Mouse (Mus musculus): ENCODE data around the gene Nfx1. TPM values are rescaled to one million over a fixed set of nuclear protein-coding genes. Genes with fewer than 3 reads are reported as not detected.

Gene Nfx1
- polyA plus RNA-seq, 1 experiment from 2014 or later, result 27.9 TPM

- H3K4me2 ChIP-seq (replicated peaks; ENCODE audit: low read depth), result no peak overlapping the region; the same call in 1 of the 2 replicates
- H3K9me3 ChIP-seq (ENCODE audit: control insufficient read depth, low read length), result no peaks in the 10 kb centered on the region
- WGBS, result 30% methylated on average over 16 of the region's 16 CpGs
- DNase-seq (ENCODE audit: low spot score), result peak; percentile 87
- no peak overlapping the region for H3K9ac ChIP-seq (ENCODE audit: low read length)
- no peaks in the 10 kb centered on the region for H3K27me3 ChIP-seq (ENCODE audit: control insufficient read depth, insufficient read depth, low read length)
- no peaks in the 10 kb centered on the region for H3K36me3 ChIP-seq (ENCODE audit: control insufficient read depth, insufficient read depth, low read length)
- no peak overlapping the region for H3K4me3 ChIP-seq (ENCODE audit: low read depth, low read length)
- ATAC-seq (ENCODE audit: low FRiP score, low TSS enrichment), result peak; percentile 53; the same call in 1 of the 2 replicates
- TF ChIP-seq CTCF (IDR thresholded peaks at IDR 0.05; ENCODE audit: low read depth) (peak; percentile 92), EP300 (optimal IDR thresholded peaks at IDR 0.05) (no peak)
- H3K27ac ChIP-seq (replicated peaks), result 0 out of 2 replicates have a peak overlapping the region, but pooled peaks have one; percentile 40
- peaks cover 3% of the 10 kb centered on the region; the same call in 1 of the 2 replicates for H3K4me1 ChIP-seq (replicated peaks; ENCODE audit: control insufficient read depth, insufficient read depth)
Observed at GRCm38 (mm10) chr4:41050726-41051675, 80.3 kb downstream of the Nfx1 start.

- Histone ChIP-seq H3K27ac (replicated peaks) (no peak overlapping the region), H3K36me3 (ENCODE audit: control insufficient read depth, insufficient read depth, low read length) (no peaks in the 10 kb centered on the region), H3K4me3 (ENCODE audit: low read depth, low read length) (no peak overlapping the region), H3K9me3 (ENCODE audit: control insufficient read depth, low read length) (no peaks in the 10 kb centered on the region), H3K27me3 (ENCODE audit: control insufficient read depth, insufficient read depth, low read length) (no peaks in the 10 kb centered on the region), H3K4me2 (replicated peaks; ENCODE audit: low read depth) (no peak overlapping the region), H3K4me1 (replicated peaks; ENCODE audit: control insufficient read depth, insufficient read depth) (peaks cover 3% of the 10 kb centered on the region; the same call in 1 of the 2 replicates), H3K9ac (ENCODE audit: low read length) (no peak overlapping the region)
- no peak for DNase-seq (ENCODE audit: low spot score)
- no peak for TF ChIP-seq EP300 (optimal IDR thresholded peaks at IDR 0.05)
- peak; percentile 39 for TF ChIP-seq CTCF (IDR thresholded peaks at IDR 0.05; ENCODE audit: low read depth)
- no peak for ATAC-seq (ENCODE audit: low FRiP score, low TSS enrichment)
- 81% methylated on average over 7 of the region's 7 CpGs for WGBS
Observed at GRCm38 (mm10) chr4:41051781-41052180, 81.1 kb downstream of the Nfx1 start.

DNA sequence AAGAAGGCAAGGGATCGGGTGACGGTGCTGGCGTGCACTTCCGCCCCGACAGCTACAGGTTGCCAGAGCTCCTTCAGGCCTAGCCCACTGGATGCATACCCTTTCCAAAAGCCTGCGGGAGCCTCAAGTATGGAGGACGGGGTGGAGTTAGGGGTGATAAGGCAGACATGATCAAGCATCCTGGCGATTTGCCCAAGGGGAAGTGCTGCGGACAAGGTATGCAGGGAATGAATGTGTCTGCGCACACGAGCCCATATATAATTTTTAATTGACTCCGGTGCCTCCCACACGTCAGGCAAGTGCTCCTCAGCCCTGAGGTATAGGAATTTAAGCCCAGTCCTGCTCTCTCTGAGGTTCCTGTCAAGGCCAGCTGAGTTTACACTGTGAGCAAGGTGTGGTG is 84.4 kb downstream of the Nfx1 start:
- DNase-seq (ENCODE audit: low spot score) (peak; percentile 58), ATAC-seq (ENCODE audit: low FRiP score, low TSS enrichment) (peak; percentile 51; the same call in 1 of the 2 replicates)
- Histone ChIP-seq H3K4me1 (replicated peaks; ENCODE audit: control insufficient read depth, insufficient read depth) (peaks cover 3% of the 10 kb centered on the region; the same call in 1 of the 2 replicates), H3K36me3 (ENCODE audit: control insufficient read depth, insufficient read depth, low read length) (no peaks in the 10 kb centered on the region), H3K9ac (ENCODE audit: low read length) (no peak overlapping the region), H3K9me3 (ENCODE audit: control insufficient read depth, low read length) (no peaks in the 10 kb centered on the region), H3K27ac (replicated peaks) (0 out of 2 replicates have a peak overlapping the region, but pooled peaks have one; percentile 2), H3K27me3 (ENCODE audit: control insufficient read depth, insufficient read depth, low read length) (no peaks in the 10 kb centered on the region), H3K4me2 (replicated peaks; ENCODE audit: low read depth) (peak overlapping the region; percentile 5; the same call in 1 of the 2 replicates), H3K4me3 (ENCODE audit: low read depth, low read length) (no peak overlapping the region)
- 39% methylated on average over 13 of the region's 13 CpGs for WGBS
- TF ChIP-seq CTCF (IDR thresholded peaks at IDR 0.05; ENCODE audit: low read depth), result no peak
- no peak for TF ChIP-seq EP300 (optimal IDR thresholded peaks at IDR 0.05)

- Histone ChIP-seq H3K9ac (ENCODE audit: low read length) (no peak overlapping the region), H3K4me3 (ENCODE audit: low read depth, low read length) (no peak overlapping the region), H3K27me3 (ENCODE audit: control insufficient read depth, insufficient read depth, low read length) (no peaks in the 10 kb centered on the region), H3K36me3 (ENCODE audit: control insufficient read depth, insufficient read depth, low read length) (no peaks in the 10 kb centered on the region), H3K9me3 (ENCODE audit: control insufficient read depth, low read length) (no peaks in the 10 kb centered on the region), H3K4me1 (replicated peaks; ENCODE audit: control insufficient read depth, insufficient read depth) (peaks cover 3% of the 10 kb centered on the region; the same call in 1 of the 2 replicates), H3K4me2 (replicated peaks; ENCODE audit: low read depth) (no peak overlapping the region), H3K27ac (replicated peaks) (no peak overlapping the region)
- no peak for DNase-seq (ENCODE audit: low spot score)
- WGBS, result 29% methylated on average over 1 of the region's 1 CpGs
- TF ChIP-seq EP300 (optimal IDR thresholded peaks at IDR 0.05), result no peak
- no peak for TF ChIP-seq CTCF (IDR thresholded peaks at IDR 0.05; ENCODE audit: low read depth)
- no peak for ATAC-seq (ENCODE audit: low FRiP score, low TSS enrichment)
Observed at GRCm38 (mm10) chr4:41056253-41056652, 85.5 kb downstream of the Nfx1 start.

DNA sequence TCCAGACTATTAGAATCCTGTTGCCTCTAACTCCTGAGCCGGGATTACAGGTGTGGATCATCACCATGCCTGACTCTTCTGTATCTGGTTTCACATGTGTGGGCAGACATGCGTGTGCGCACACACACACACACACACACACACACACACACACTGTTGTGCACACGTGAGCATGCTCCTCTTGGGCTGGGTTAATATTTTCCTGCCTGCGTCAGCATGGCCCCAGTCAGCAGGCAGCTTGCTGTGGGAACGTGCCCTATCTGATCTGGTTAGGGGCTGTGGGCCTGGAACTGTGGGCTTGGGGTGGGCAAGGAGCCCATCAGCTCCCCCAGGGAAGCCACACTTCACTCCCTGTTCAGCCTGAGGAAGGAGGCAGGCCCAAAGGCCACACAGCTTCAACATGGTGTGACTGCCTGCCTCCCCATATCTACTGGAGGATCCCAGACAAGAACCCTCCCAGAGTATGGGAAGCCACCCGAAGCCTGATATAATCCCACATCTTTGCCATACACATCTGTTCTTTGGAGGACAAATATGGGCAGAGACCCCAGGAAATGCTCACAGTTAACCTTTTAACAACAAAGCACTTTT is 86.1 kb downstream of the Nfx1 start:
- DNase-seq (ENCODE audit: low spot score) (no peak), ATAC-seq (ENCODE audit: low FRiP score, low TSS enrichment) (no peak)
- Histone ChIP-seq H3K9ac (ENCODE audit: low read length) (no peak overlapping the region), H3K4me1 (replicated peaks; ENCODE audit: control insufficient read depth, insufficient read depth) (0 out of 2 replicates have a peak, but pooled peaks cover 3% of the 10 kb centered on the region), H3K27me3 (ENCODE audit: control insufficient read depth, insufficient read depth, low read length) (no peaks in the 10 kb centered on the region), H3K4me2 (replicated peaks; ENCODE audit: low read depth) (no peak overlapping the region), H3K4me3 (ENCODE audit: low read depth, low read length) (no peak overlapping the region), H3K9me3 (ENCODE audit: control insufficient read depth, low read length) (no peaks in the 10 kb centered on the region), H3K36me3 (ENCODE audit: control insufficient read depth, insufficient read depth, low read length) (no peaks in the 10 kb centered on the region), H3K27ac (replicated peaks) (peak overlapping the region; percentile 20; the same call in 1 of the 2 replicates)
- TF ChIP-seq EP300 (optimal IDR thresholded peaks at IDR 0.05) (no peak), CTCF (IDR thresholded peaks at IDR 0.05; ENCODE audit: low read depth) (no peak)
- WGBS, result 62% methylated on average over 7 of the region's 7 CpGs
